Mouse (Mus musculus) liver, embryonic 14.5 days (tissue): ENCODE data around the gene Hspbap1. TPM values are rescaled to one million over a fixed set of nuclear protein-coding genes. Genes with fewer than 3 reads are reported as not detected.

ENCODE experiments used
- ATAC-seq: fragments of 200-750 bp; cut with Nextera tagmentation; 2 replicates; pipeline ENCODE4 v1.8.0; 2017; ENCODE audit warnings: moderate number of reproducible peaks, mild to moderate bottlenecking, moderate library complexity; ENCODE audit not compliant: insufficient read depth
- DNase-seq, 3 experiments: peaks; one replicate each; pipeline ENCODE4 v3.0.0-alpha.2; 2012 to 2013; ENCODE audit warnings: low read depth in 3 of 3, low spot score in 3 of 3
- H3K27ac ChIP-seq: fragments of 300-500 bp; sonication (generic); 2 replicates; pipeline ENCODE4 v1.5.1; 2014; ENCODE audit warnings: moderate library complexity, mild to moderate bottlenecking, control low read depth, inconsistent platforms
- H3K27me3 ChIP-seq: fragments of 300-500 bp; sonication (generic); 2 replicates; pipeline ENCODE4 v1.6.1; 2014; ENCODE audit warnings: mild to moderate bottlenecking, low read length, moderate library complexity; ENCODE audit not compliant: control insufficient read depth, insufficient read depth
- H3K36me3 ChIP-seq: fragments of 300-500 bp; sonication (generic); replicated peaks from 2 replicates; pipeline ENCODE4 v1.6.1; 2014; ENCODE audit warnings: low read depth; ENCODE audit not compliant: control insufficient read depth, insufficient read depth
- H3K4me1 ChIP-seq, 2 experiments: fragments of 200-500 bp in 1 of 2; fragments of 300-500 bp in 1 of 2; sonication (generic) in 1 of 2; replicated peaks; 2 replicates each; pipeline ENCODE4 v1.6.1; 2012 to 2014; ENCODE audit warnings: antibody characterized with exemption in 1 of 2, inconsistent platforms in 1 of 2, low read length in 1 of 2; ENCODE audit not compliant: control insufficient read depth in 2 of 2, insufficient read depth in 2 of 2
- H3K4me2 ChIP-seq: fragments of 300-500 bp; sonication (generic); 2 replicates; pipeline ENCODE4 v1.6.1; 2014; ENCODE audit warnings: low read depth, mild to moderate bottlenecking, control low read depth, moderate library complexity
- H3K4me3 ChIP-seq, 2 experiments: fragments of 200-500 bp in 1 of 2; fragments of 300-500 bp in 1 of 2; sonication (generic) in 1 of 2; 2 replicates each; pipeline ENCODE4 v1.5.1; 2012 to 2014; ENCODE audit warnings: low read depth in 2 of 2, low read length in 2 of 2, mild to moderate bottlenecking in 2 of 2, control low read depth in 1 of 2, inconsistent platforms in 1 of 2, moderate library complexity in 1 of 2; ENCODE audit not compliant: insufficient read depth in 1 of 2
- H3K9ac ChIP-seq: fragments of 300-500 bp; sonication (generic); replicated peaks from 2 replicates; pipeline ENCODE4 v1.6.1; 2014; ENCODE audit warnings: mild to moderate bottlenecking, control low read depth, moderate library complexity
- H3K9me3 ChIP-seq: fragments of 300-500 bp; sonication (generic); 2 replicates; pipeline ENCODE4 v1.6.1; 2016; ENCODE audit warnings: low read length, mixed read lengths; ENCODE audit not compliant: control insufficient read depth
- CTCF ChIP-seq: IDR thresholded peaks from 2 replicates; pipeline ENCODE4 v1.5.1; 2016; ENCODE audit warnings: antibody characterized with exemption, low read depth, control low read depth
- EP300 ChIP-seq: IDR thresholded peaks from 2 replicates; pipeline ENCODE4 v1.6.1; 2016; ENCODE audit warnings: antibody characterized with exemption, low read depth
- WGBS: fragments of 180-500 bp; shearing (Covaris S2); extraction: QIAGEN DNeasy Blood & Tissue Kit; methylation state at CpG from one replicate; pipeline ENCODE4 v1.1.7; 2014; ENCODE audit not compliant: insufficient replicate concordance; 5-methylcytosine and 5-hydroxymethylcytosine counted together
- polyA plus RNA-seq, 2 experiments: library from polyadenylated mRNA; depleted of rRNA in 1 of 2; stranded (reverse) in 1 of 2; unstranded in 1 of 2; fragments of >200 nt; fragmentation: Nextera tagmentation in 1 of 2; extraction: Ambion mirVana in 1 of 2; gene quantifications; 2 replicates each; pipeline versions ENCODE4 v1.2.1 to v1.2.3; 2012 to 2014

Gene Hspbap1
- polyA plus RNA-seq, 2 experiments = 12.8 to 15.3 TPM

DNA sequence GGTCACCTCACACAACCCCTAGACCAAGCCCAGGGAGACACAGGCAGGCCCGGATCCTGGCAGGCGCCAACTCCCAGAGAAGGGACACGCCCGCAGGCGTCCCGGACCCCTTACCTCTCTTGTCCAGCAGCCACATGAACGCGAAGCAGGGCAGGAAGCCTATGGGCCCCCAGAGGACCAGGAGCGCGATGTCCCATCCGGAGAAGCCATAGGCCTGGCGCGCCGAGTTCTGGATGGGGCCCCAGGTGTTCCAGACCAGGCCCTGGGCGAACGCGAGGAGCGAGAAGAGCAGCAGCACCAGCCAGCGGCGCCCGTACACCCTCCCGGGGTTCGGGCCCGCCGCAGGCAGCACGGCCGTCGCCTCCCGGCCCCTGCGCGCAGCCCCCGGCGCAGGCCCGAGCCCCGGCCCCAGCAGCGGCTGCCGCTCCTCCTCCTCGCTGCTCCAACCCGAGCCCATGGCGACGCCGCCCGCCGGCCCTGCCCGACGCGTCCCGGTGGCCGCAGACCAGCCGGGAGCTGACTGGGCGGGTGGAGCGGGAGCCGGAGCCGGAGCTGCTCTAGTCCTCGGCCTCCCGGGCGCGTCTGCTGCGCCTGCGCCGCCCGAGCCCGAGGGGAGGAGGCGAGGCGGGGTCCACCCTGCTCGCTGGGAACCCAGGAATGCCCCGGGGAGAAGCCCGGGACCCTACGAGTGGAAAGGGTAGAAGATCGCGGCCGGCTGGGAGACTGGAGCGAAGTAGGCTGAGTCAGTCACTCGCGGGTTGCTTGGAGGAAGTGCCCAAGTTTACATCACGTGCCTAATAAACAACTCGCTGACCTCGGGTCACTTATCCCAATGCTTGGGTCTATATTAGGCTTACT lies 1.2 kb upstream of the Hspbap1 start, which contains the start of gene Dirc2:
Gene Dirc2 (minus strand): TSS at position 572 of the 858 bp plus-strand sequence.
- Histone ChIP-seq H3K4me1 (peaks cover 31 to 46% of the 10 kb centered on the region in 2 experiments), H3K9ac (peak within 1 kb of the TSS; percentile 93), H3K27me3 (no peaks in the 10 kb centered on the region), H3K36me3 (no peaks in the 10 kb centered on the region; the same call in 1 of the 2 replicates), H3K4me3 (peak within 1 kb of the TSS; percentile 86 to 89), H3K4me2 (peak within 1 kb of the TSS; percentile 72), H3K27ac (peak within 1 kb of the TSS; percentile 58), H3K9me3 (no peaks in the 10 kb centered on the region)
- DNase-seq (peak; percentile 55 to 62 (median 56)), ATAC-seq (peak; percentile 79)
- TF ChIP-seq CTCF (no peak), EP300 (no peak)
- under 1% methylated on average over 78 of the region's 78 CpGs for WGBS

DNA sequence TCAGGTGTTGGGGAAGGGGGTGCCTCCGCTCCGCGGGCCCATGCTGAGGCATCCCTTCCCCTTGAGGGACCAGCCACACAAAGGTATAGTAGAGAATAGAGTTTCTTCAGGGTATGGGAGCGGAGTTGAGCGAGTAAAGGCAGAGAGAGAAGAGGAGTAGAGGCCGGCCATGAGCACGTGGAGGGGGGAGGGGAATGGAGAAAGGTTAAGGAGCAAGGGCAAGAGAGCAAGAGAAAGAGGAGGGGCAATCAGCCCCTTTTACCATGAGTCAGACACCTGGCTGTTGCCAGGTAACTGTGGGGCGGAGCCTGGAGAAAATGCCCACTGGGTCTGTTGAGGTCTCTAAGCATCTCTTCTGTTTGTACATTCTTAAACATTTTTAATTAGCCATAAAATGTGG lies 966 bp downstream of the Hspbap1 start:
- no peaks in the 10 kb centered on the region for H3K9me3 ChIP-seq
- peak overlapping the region; percentile 34 for H3K27ac ChIP-seq
- H3K36me3 ChIP-seq = no peaks in the 10 kb centered on the region; the same call in 1 of the 2 replicates
- 39% methylated on average over 8 of the region's 8 CpGs for WGBS
- H3K9ac ChIP-seq = peak overlapping the region; percentile 70
- TF ChIP-seq EP300 = no peak
- no peak for TF ChIP-seq CTCF
- ATAC-seq (no peak), DNase-seq (no peak)
- peak overlapping the region; percentile 72 for H3K4me2 ChIP-seq
- peaks cover 21 to 33% of the 10 kb centered on the region in 2 experiments for H3K4me1 ChIP-seq
- H3K27me3 ChIP-seq = no peaks in the 10 kb centered on the region
- peak overlapping the region; percentile 63 to 89 for H3K4me3 ChIP-seq

DNA sequence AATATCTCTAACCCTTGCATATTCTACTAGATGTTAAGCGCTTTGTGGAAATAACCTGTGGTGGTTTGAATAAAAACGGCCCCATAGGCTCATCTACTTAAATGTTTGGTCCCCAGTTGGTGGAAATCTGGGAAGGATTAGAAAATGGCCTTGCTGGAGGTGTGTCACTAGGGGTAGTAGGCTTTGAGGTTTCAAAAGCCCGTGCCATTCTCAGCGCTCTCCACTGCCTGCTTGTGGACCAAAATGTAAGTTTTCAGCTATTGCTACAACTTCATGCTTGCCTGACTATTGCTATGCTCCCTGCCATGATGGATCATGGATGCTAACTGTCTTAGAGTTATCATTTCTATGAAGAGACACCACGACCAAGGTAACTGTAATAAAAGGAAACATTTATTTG lies 1.4 kb downstream of the Hspbap1 start:
- Histone ChIP-seq H3K4me1 (peaks cover 21 to 33% of the 10 kb centered on the region in 2 experiments), H3K36me3 (no peaks in the 10 kb centered on the region; the same call in 1 of the 2 replicates), H3K9me3 (no peaks in the 10 kb centered on the region), H3K27me3 (no peaks in the 10 kb centered on the region), H3K4me3 (peak overlapping the region; percentile 20 to 89; a peak in 3 of 4 replicates), H3K9ac (no peak overlapping the region), H3K27ac (no peak overlapping the region; the same call in 1 of the 2 replicates), H3K4me2 (peak overlapping the region; percentile 72)
- ATAC-seq = no peak
- no peak for DNase-seq
- TF ChIP-seq EP300 (no peak), CTCF (peak; percentile 25; the same call in 1 of the 2 replicates)
- WGBS = 73% methylated on average over 5 of the region's 5 CpGs

- peaks cover 21 to 30% of the 10 kb centered on the region in 2 experiments for H3K4me1 ChIP-seq
- H3K4me3 ChIP-seq = no peak overlapping the region
- no peak overlapping the region for H3K9ac ChIP-seq
- peak overlapping the region; percentile 72; the same call in 1 of the 2 replicates for H3K4me2 ChIP-seq
- peak in 2 of 3 experiments; percentile 38 to 42 for DNase-seq
- 60% methylated on average over 5 of the region's 5 CpGs for WGBS
- ATAC-seq = peak; percentile 14; the same call in 1 of the 2 replicates
- TF ChIP-seq EP300 (no peak), CTCF (no peak)
- H3K9me3 ChIP-seq = no peaks in the 10 kb centered on the region
- H3K36me3 ChIP-seq = no peaks in the 10 kb centered on the region; the same call in 1 of the 2 replicates
- no peak overlapping the region for H3K27ac ChIP-seq
- H3K27me3 ChIP-seq = no peaks in the 10 kb centered on the region
Measured at GRCm38 (mm10) chr16:35772598-35772997, 2.4 kb downstream of the Hspbap1 start.

- DNase-seq (no peak), ATAC-seq (no peak)
- no peaks in the 10 kb centered on the region for H3K27me3 ChIP-seq
- no peak for TF ChIP-seq CTCF
- no peak for TF ChIP-seq EP300
- no peaks in the 10 kb centered on the region; the same call in 1 of the 2 replicates for H3K36me3 ChIP-seq
- peaks cover 14 to 17% of the 10 kb centered on the region in 2 experiments for H3K4me1 ChIP-seq
- H3K9ac ChIP-seq = no peak overlapping the region
- 31% methylated on average over 1 of the region's 1 CpGs for WGBS
- H3K4me3 ChIP-seq = no peak overlapping the region
- no peak overlapping the region for H3K27ac ChIP-seq
- no peak overlapping the region for H3K4me2 ChIP-seq
- H3K9me3 ChIP-seq = no peaks in the 10 kb centered on the region
Measured at GRCm38 (mm10) chr16:35775835-35776234, 5.7 kb downstream of the Hspbap1 start.
